Mouse (Mus musculus) adrenal gland, postnatal 25 days (tissue): Measurements from ENCODE around the gene Cask. TPM values are rescaled to one million over a fixed set of nuclear protein-coding genes. Genes with fewer than 3 reads are reported as not detected.
A peak's percentile ranks its signal among the peaks of the same experiment; 100 is the strongest.

Experiments used
- DNase-seq: peaks from one replicate; pipeline ENCODE4 v3.0.0; 2021; ENCODE audit warnings: mixed read lengths
- total RNA-seq: library from RNA; stranded (reverse); gene quantifications from 2 replicates; pipeline ENCODE4 v1.2.3, GENCODE M21; 2021

Gene Cask
- total RNA-seq, 1 experiment from 2014 or later = 40.0 TPM

- DNase-seq = no peak
These were observed 130.8 kb downstream of the Cask start for GRCm38 (mm10) chrX:13720296-13720829.

GRCm38 (mm10) chrX:13718283-13718682 is 132.9 kb downstream of the Cask start:
- no peak for DNase-seq

- DNase-seq = no peak
These were observed 134.2 kb downstream of the Cask start for GRCm38 (mm10) chrX:13716796-13717569.

- peak; percentile 23 for DNase-seq
These were observed 141.0 kb downstream of the Cask start for GRCm38 (mm10) chrX:13710174-13710573.

GRCm38 (mm10) chrX:13705051-13705450 is 146.1 kb downstream of the Cask start:
- DNase-seq = no peak

GRCm38 (mm10) chrX:13700681-13701080 is 150.5 kb downstream of the Cask start:
- no peak for DNase-seq

GRCm38 (mm10) chrX:13691865-13692264 is 159.3 kb downstream of the Cask start:
- no peak for DNase-seq

- DNase-seq = no peak
These were observed 162.8 kb downstream of the Cask start for GRCm38 (mm10) chrX:13688356-13688755.

- DNase-seq = no peak
These were observed 164.6 kb downstream of the Cask start for GRCm38 (mm10) chrX:13686589-13686988.

GRCm38 (mm10) chrX:13681748-13682147 is 169.4 kb downstream of the Cask start:
- no peak for DNase-seq

- DNase-seq = no peak
These were observed 178.2 kb downstream of the Cask start for GRCm38 (mm10) chrX:13673001-13673400.

- DNase-seq = no peak
These were observed 180.8 kb downstream of the Cask start for GRCm38 (mm10) chrX:13670342-13670741.

- DNase-seq = no peak
These were observed 182.3 kb downstream of the Cask start for GRCm38 (mm10) chrX:13668867-13669266.

- no peak for DNase-seq
These were observed 190.1 kb downstream of the Cask start, which contains the start of gene Gpr82 for GRCm38 (mm10) chrX:13661063-13661462. Gene Gpr82, plus strand, starts transcription at chrX:13661363.

- no peak for DNase-seq
These were observed 191.8 kb downstream of the Cask start for GRCm38 (mm10) chrX:13659201-13659890.

GRCm38 (mm10) chrX:13658616-13659140 is 192.5 kb downstream of the Cask start:
- DNase-seq = no peak

- peak; percentile 33 for DNase-seq
These were observed 194.4 kb downstream of the Cask start for GRCm38 (mm10) chrX:13656721-13657120.

- no peak for DNase-seq
These were observed 195.3 kb downstream of the Cask start for GRCm38 (mm10) chrX:13655906-13656305.

- no peak for DNase-seq
These were observed 196.2 kb downstream of the Cask start for GRCm38 (mm10) chrX:13655005-13655421.

- no peak for DNase-seq
These were observed 198.9 kb downstream of the Cask start for GRCm38 (mm10) chrX:13652291-13652690.

GRCm38 (mm10) chrX:13651889-13652288 is 199.3 kb downstream of the Cask start:
- no peak for DNase-seq

- DNase-seq = no peak
These were observed 212.3 kb downstream of the Cask start for GRCm38 (mm10) chrX:13638894-13639293.

GRCm38 (mm10) chrX:13636398-13636797 is 214.8 kb downstream of the Cask start:
- no peak for DNase-seq
